Mouse (Mus musculus): ENCODE data around the gene Hvcn1.

GRCm38 (mm10) chr5:122163194-122163593 lies 43.4 kb upstream of the Hvcn1 start:
- TF ChIP-seq POLR2A (IDR thresholded peaks at IDR 0.05; ENCODE audit: low read depth, low read length), result no peak
- TF ChIP-seq CTCF (IDR thresholded peaks at IDR 0.05; ENCODE audit: extremely low read depth, insufficient read depth, insufficient read length, insufficient replicate concordance), result no peak
